ENCODE assay signal across 10 mouse cellular contexts in genomic region chr10:99393523-99393922, GRCm38 (mm10).
A peak's percentile ranks its signal among the peaks of the same experiment; 100 is the strongest.
DNase-seq lines count a peak whose midpoint lies in the region; ATAC-seq and TF ChIP-seq lines count a peak whose summit lies in the region.
"Had no signal": no experiment of that assay in that cellular context is flagged by ENCODE, and none has a peak within 500 bp of the region (broad histone marks: within the 10 kb centered on the region; RNA-seq: fewer than 3 reads in every experiment).

No protein-coding gene starts in this region.

- dilution Hi-C loops in CH12.LX (cut with MboI; ENCODE audit: extremely low pct_ligation_motif_present, extremely low pct_unique_long_range_greater_than_20kb, low sequenced_read_pairs) = no loop called here

- in situ Hi-C loops in CH12.LX (cut with MboI; ENCODE audit: low pct_ligation_motif_present, low pct_unique_long_range_greater_than_20kb, low sequenced_read_pairs) = no loop called here

- H3K36me3 ChIP-seq in heart, embryonic 13.5 days = no peaks in the 10 kb centered on the region
- no peaks in the 10 kb centered on the region for H3K36me3 ChIP-seq in CH12.LX (replicated peaks in 1 of 2; ENCODE audit: control insufficient read depth in 1 of 2, insufficient read depth in 1 of 2, low read length in 1 of 2)
- H3K36me3 ChIP-seq in stomach, postnatal 0 days (ENCODE audit: control insufficient read depth, insufficient read depth, low read length) = no peaks in the 10 kb centered on the region
- H3K36me3 ChIP-seq in forebrain, embryonic 14.5 days (ENCODE audit: control insufficient read depth, insufficient read depth, low read length) = no peaks in the 10 kb centered on the region
- no peaks in the 10 kb centered on the region for H3K36me3 ChIP-seq in intestine, postnatal 0 days (ENCODE audit: control insufficient read depth, insufficient read depth)

- WGBS in heart, embryonic 13.5 days = 28% methylated on average over 8 of the region's 8 CpGs
- 55% methylated on average over 8 of the region's 8 CpGs for WGBS in stomach, postnatal 0 days
- WGBS in forebrain, embryonic 14.5 days = 82% methylated on average over 8 of the region's 8 CpGs
- WGBS in intestine, postnatal 0 days = 54% methylated on average over 8 of the region's 8 CpGs

- H3K27ac ChIP-seq in heart, embryonic 13.5 days (replicated peaks) = no peak overlapping the region
- H3K27ac ChIP-seq in CH12.LX (ENCODE audit: insufficient read depth, low read depth) = no peak overlapping the region
- H3K27ac ChIP-seq in stomach, postnatal 0 days (replicated peaks) = no peak overlapping the region
- H3K27ac ChIP-seq in forebrain, embryonic 14.5 days (ENCODE audit: low read depth, low read length) = no peak overlapping the region
- H3K27ac ChIP-seq in intestine, postnatal 0 days (ENCODE audit: low read depth, low read length) = no peak overlapping the region

- no peak overlapping the region for H3K4me3 ChIP-seq in heart, embryonic 13.5 days
- H3K4me3 ChIP-seq in CH12.LX (replicated peaks in 1 of 3; ENCODE audit: low read depth in 2 of 3, low read length in 2 of 3, poor library complexity in 1 of 3) = no peak overlapping the region
- no peak overlapping the region for H3K4me3 ChIP-seq in stomach, postnatal 0 days (ENCODE audit: low read depth, low read length)
- H3K4me3 ChIP-seq in forebrain, embryonic 14.5 days (ENCODE audit: low read depth, low read length) = no peak overlapping the region
- no peak overlapping the region for H3K4me3 ChIP-seq in intestine, postnatal 0 days (ENCODE audit: low read depth, low read length)

- peaks cover 11% of the 10 kb centered on the region for H3K9me3 ChIP-seq in heart, embryonic 13.5 days
- H3K9me3 ChIP-seq in CH12.LX (replicated peaks; ENCODE audit: low read length) = no peaks in the 10 kb centered on the region
- no peaks in the 10 kb centered on the region for H3K9me3 ChIP-seq in stomach, postnatal 0 days (ENCODE audit: control insufficient read depth, low read length)
- H3K9me3 ChIP-seq in forebrain, embryonic 14.5 days (replicated peaks; ENCODE audit: control insufficient read depth, low read length) = 0 out of 2 replicates have a peak, but pooled peaks cover 2% of the 10 kb centered on the region
- no peaks in the 10 kb centered on the region for H3K9me3 ChIP-seq in intestine, postnatal 0 days (ENCODE audit: control insufficient read depth)

- peak overlapping the region; percentile 12; the same call in 1 of the 2 replicates for H3K9ac ChIP-seq in heart, embryonic 13.5 days
- peak overlapping the region; percentile 47 for H3K9ac ChIP-seq in CH12.LX (ENCODE audit: insufficient read depth, low read depth)
- H3K9ac ChIP-seq in stomach, postnatal 0 days (ENCODE audit: low read length) = no peak overlapping the region
- H3K9ac ChIP-seq in forebrain, embryonic 14.5 days (ENCODE audit: low read length) = no peak overlapping the region
- no peak overlapping the region for H3K9ac ChIP-seq in intestine, postnatal 0 days (ENCODE audit: low read depth, low read length)

- no peak for DNase-seq in heart, adult 9 months (ENCODE audit: low spot score in 2 of 2)
- DNase-seq in CH12.LX (ENCODE audit: extremely low read depth) = peak; percentile 19
- peak; percentile 26 to 37 for DNase-seq in heart, postnatal 10 days
- DNase-seq in stomach, postnatal 0 days (ENCODE audit: low spot score) = no peak
- DNase-seq in forebrain, embryonic 14.5 days (ENCODE audit: low spot score) = no peak
- DNase-seq: gastrocnemius, postnatal 36 days had no signal

- no peaks in the 10 kb centered on the region for H3K79me2 ChIP-seq in CH12.LX (replicated peaks; ENCODE audit: control insufficient read depth, extremely low read depth, insufficient read depth, poor library complexity, severe bottlenecking)

- TF ChIP-seq RAD21 in CH12.LX (IDR thresholded peaks at IDR 0.05; ENCODE audit: low read depth, low read length) = no peak

- no peak for ATAC-seq in heart, embryonic 13.5 days (ENCODE audit: extremely low read depth, insufficient number of reproducible peaks, low FRiP score, low TSS enrichment)
- peak; percentile 69 for ATAC-seq in megakaryocyte, adult 5-6 weeks (ENCODE audit: poor library complexity, severe bottlenecking)
- ATAC-seq in stomach, postnatal 0 days (ENCODE audit: low FRiP score, low TSS enrichment) = no peak
- no peak for ATAC-seq in forebrain, embryonic 14.5 days
- no peak for ATAC-seq in intestine, postnatal 0 days

- no peak for TF ChIP-seq POLR2A in CH12.LX (IDR thresholded peaks at IDR 0.05; ENCODE audit: low read depth, low read length)

- no peak for TF ChIP-seq EP300 in CH12.LX (IDR thresholded peaks at IDR 0.05; ENCODE audit: low read length)
- TF ChIP-seq EP300 in stomach, postnatal 0 days (optimal IDR thresholded peaks at IDR 0.05) = no peak

- intact Hi-C loops in heart, postnatal 10 days (cut with DNase I) = no loop called here

- peak overlapping the region; percentile 18 for H3K4me2 ChIP-seq in heart, embryonic 13.5 days
- peak overlapping the region; percentile 53 for H3K4me2 ChIP-seq in CH12.LX (ENCODE audit: insufficient read depth, low read depth, poor library complexity, severe bottlenecking)
- H3K4me2 ChIP-seq in stomach, postnatal 0 days (replicated peaks; ENCODE audit: low read depth) = no peak overlapping the region
- no peak overlapping the region for H3K4me2 ChIP-seq in forebrain, embryonic 14.5 days (ENCODE audit: low read length)
- no peak overlapping the region for H3K4me2 ChIP-seq in intestine, postnatal 0 days (replicated peaks; ENCODE audit: low read depth)
- H3K4me2 ChIP-seq: liver, embryonic 11.5 days had no signal

- no peaks in the 10 kb centered on the region for H3K27me3 ChIP-seq in heart, embryonic 13.5 days (replicated peaks)
- H3K27me3 ChIP-seq in CH12.LX (replicated peaks) = no peaks in the 10 kb centered on the region
- H3K27me3 ChIP-seq in stomach, postnatal 0 days (ENCODE audit: control insufficient read depth, insufficient read depth, low read length) = no peaks in the 10 kb centered on the region
- no peaks in the 10 kb centered on the region for H3K27me3 ChIP-seq in forebrain, embryonic 14.5 days (replicated peaks; ENCODE audit: control insufficient read depth, insufficient read depth, low read length)
- H3K27me3 ChIP-seq in intestine, postnatal 0 days (replicated peaks; ENCODE audit: control insufficient read depth, insufficient read depth, low read length) = no peaks in the 10 kb centered on the region

- peaks cover 10% of the 10 kb centered on the region for H3K4me1 ChIP-seq in heart, embryonic 13.5 days
- peaks cover 3 to 19% of the 10 kb centered on the region in 2 experiments for H3K4me1 ChIP-seq in CH12.LX (ENCODE audit: control insufficient read depth in 1 of 2, insufficient read depth in 2 of 2)
- H3K4me1 ChIP-seq in stomach, postnatal 0 days (replicated peaks; ENCODE audit: control insufficient read depth, insufficient read depth) = no peaks in the 10 kb centered on the region
- no peaks in the 10 kb centered on the region for H3K4me1 ChIP-seq in forebrain, embryonic 14.5 days (ENCODE audit: control insufficient read depth, insufficient read depth, low read length)
- H3K4me1 ChIP-seq in intestine, postnatal 0 days (replicated peaks; ENCODE audit: control insufficient read depth, insufficient read depth, low read length) = no peaks in the 10 kb centered on the region

- TF ChIP-seq CTCF in CH12.LX (conservative IDR thresholded peaks at IDR 0.05 in 1 of 2, IDR thresholded peaks at IDR 0.05 in 1 of 2; ENCODE audit: low read depth in 2 of 2, low read length in 2 of 2) = no peak
- no peak for TF ChIP-seq CTCF in stomach, postnatal 0 days (IDR thresholded peaks at IDR 0.05; ENCODE audit: low read depth)
- no peak for TF ChIP-seq CTCF in intestine, postnatal 0 days (IDR thresholded peaks at IDR 0.05; ENCODE audit: low read depth)

TF ChIP-seq in CH12.LX, 34 proteins besides CTCF, POLR2A, EP300 and RAD21:
- TF ChIP-seq NRF1 (IDR thresholded peaks at IDR 0.05; ENCODE audit: low read depth, low read length) (no peak), BHLHE40 (IDR thresholded peaks at IDR 0.05; ENCODE audit: low read depth, low read length) (no peak), TBP (conservative IDR thresholded peaks at IDR 0.05; ENCODE audit: low read depth, low read length) (no peak), UBTF (IDR thresholded peaks at IDR 0.05; ENCODE audit: low read depth, low read length) (no peak), HCFC1 (IDR thresholded peaks at IDR 0.05; ENCODE audit: low read depth, low read length) (no peak), TCF12 (IDR thresholded peaks at IDR 0.05; ENCODE audit: low read depth, low read length) (no peak), ETS1 (conservative IDR thresholded peaks at IDR 0.05; ENCODE audit: low read depth, low read length) (no peak), JUN (IDR thresholded peaks at IDR 0.05; ENCODE audit: insufficient read depth, low read depth, low read length) (no peak), MXI1 (IDR thresholded peaks at IDR 0.05; ENCODE audit: low read depth, low read length) (no peak), MAZ (IDR thresholded peaks at IDR 0.05; ENCODE audit: low read depth, low read length) (no peak), MYC (IDR thresholded peaks at IDR 0.05; ENCODE audit: low read depth, low read length) (no peak), USF1 (IDR thresholded peaks at IDR 0.05; ENCODE audit: low read depth, low read length) (no peak), ELF1 (IDR thresholded peaks at IDR 0.05; ENCODE audit: low read depth, low read length) (no peak), GABPA (IDR thresholded peaks at IDR 0.05; ENCODE audit: insufficient replicate concordance, low read depth, low read length) (no peak), KAT2A (IDR thresholded peaks at IDR 0.05; ENCODE audit: insufficient replicate concordance, low read length) (no peak), CHD2 (IDR thresholded peaks at IDR 0.05; ENCODE audit: low read length) (no peak), CHD1 (IDR thresholded peaks at IDR 0.05; ENCODE audit: low read depth, low read length) (no peak), ZC3H11A (IDR thresholded peaks at IDR 0.05; ENCODE audit: low read depth, low read length) (no peak), MAX (IDR thresholded peaks at IDR 0.05; ENCODE audit: low read length) (no peak)

Comparison
In these comparisons a context has a peak if more than half of its experiments do, and no peak if none do; other contexts are left out.
1. DNase-seq: peak in CH12.LX (single experiment) and heart, postnatal 10 days (2 of 2); none in heart, adult 9 months (0 of 2), stomach, postnatal 0 days (single experiment) and forebrain, embryonic 14.5 days (single experiment).
2. H3K4me2 ChIP-seq: peak in heart, embryonic 13.5 days (single experiment) and CH12.LX (single experiment); none in stomach, postnatal 0 days (single experiment), forebrain, embryonic 14.5 days (single experiment) and intestine, postnatal 0 days (single experiment).
3. H3K9ac ChIP-seq: peak in heart, embryonic 13.5 days (single experiment) and CH12.LX (single experiment); none in stomach, postnatal 0 days (single experiment), forebrain, embryonic 14.5 days (single experiment) and intestine, postnatal 0 days (single experiment).